Mouse (Mus musculus) erythroblast, embryonic 14.5 days (primary cell): ENCODE measurements around the gene Hmgcl.

ENCODE experiments used
- GATA1 ChIP-seq: IDR thresholded peaks from 2 replicates; pipeline ENCODE4 v1.6.1; 2012; ENCODE audit warnings: low read length, inconsistent platforms, mixed read lengths
- TAL1 ChIP-seq: IDR thresholded peaks from 3 replicates; pipeline ENCODE4 v1.6.1; 2012; ENCODE audit warnings: low read length, inconsistent platforms, mixed read lengths

GRCm38 (mm10) chr4:135904810-135905209, 41.4 kb upstream of the Hmgcl start:
- TF ChIP-seq GATA1 (no peak), TAL1 (no peak)
